Mouse (Mus musculus): ENCODE results near the gene Vamp4.

GRCm38 (mm10) chr1:162597379-162598102 lies 27.2 kb downstream of the Vamp4 start:
- no peak for TF ChIP-seq USF1 (IDR thresholded peaks at IDR 0.05; ENCODE audit: low read depth, low read length)
- no peak for TF ChIP-seq TCF12 (IDR thresholded peaks at IDR 0.05; ENCODE audit: low read depth, low read length)
- no peak for TF ChIP-seq POLR2A (IDR thresholded peaks at IDR 0.05; ENCODE audit: control insufficient read depth in 1 of 2, insufficient read depth in 1 of 2, low read depth in 1 of 2, low read length in 2 of 2, poor library complexity in 1 of 2)

All from MEL (cell line).